ENCODE assay signal across 8 mouse cellular contexts in genomic region chr15:96684132-96684830, GRCm38 (mm10). TPM values are rescaled to one million over a fixed set of nuclear protein-coding genes. Genes with fewer than 3 reads are reported as not detected.
DNase-seq lines count a peak whose midpoint lies in the region; ATAC-seq and TF ChIP-seq lines count a peak whose summit lies in the region.

No protein-coding gene starts in this region.

- H3K4me2 ChIP-seq in myocyte (ENCODE audit: low read depth), result peak overlapping the region; percentile 76

- TF ChIP-seq POLR2A in myocyte (IDR thresholded peaks at IDR 0.05; ENCODE audit: insufficient read length, low read depth), result no peak

- peak; percentile 55 for DNase-seq in heart, adult 18-20 months
- DNase-seq in heart, postnatal 36 days, result no peak
- peak; percentile 49 for DNase-seq in embryo, embryonic 10.5 days (ENCODE audit: low spot score)
- peak; percentile 79 for DNase-seq in kidney, postnatal 10 days
- DNase-seq in ovary, adult 18-20 months (ENCODE audit: low spot score), result no peak
- no peak for DNase-seq in frontal cortex, postnatal 25 days (ENCODE audit: low spot score in 2 of 2)

- H3K27me3 ChIP-seq in myocyte (ENCODE audit: control insufficient read depth, insufficient read depth, insufficient read length), result no peaks in the 10 kb centered on the region

- peak; percentile 65 for ATAC-seq in CD4-positive, CD25-positive, alpha-beta regulatory T cell, adult 4 months

- no peak overlapping the region for H3K4me3 ChIP-seq in myocyte

- H3K36me3 ChIP-seq in myocyte (ENCODE audit: control insufficient read depth, insufficient read depth), result peaks cover 21% of the 10 kb centered on the region

- no peak overlapping the region for H3ac ChIP-seq in myocyte (ENCODE audit: control insufficient read depth, insufficient read length)

- intact Hi-C loops in heart, postnatal 36 days (cut with DNase I), result no loop called here

- no peaks in the 10 kb centered on the region for H3K79me2 ChIP-seq in myocyte (ENCODE audit: control insufficient read depth, insufficient read depth)

TF ChIP-seq in myocyte, 11 proteins besides CTCF, POLR2A, EP300 and RAD21:
- TF ChIP-seq MYOD1 (IDR thresholded peaks at IDR 0.05; ENCODE audit: control insufficient read depth in 1 of 3, insufficient read length in 2 of 3, low read depth in 2 of 3) (no peak), POLR2AphosphoS2 (IDR thresholded peaks at IDR 0.05; ENCODE audit: insufficient read length, low read depth) (no peak), REST (IDR thresholded peaks at IDR 0.05; ENCODE audit: insufficient read depth, insufficient read length) (no peak), SRF (IDR thresholded peaks at IDR 0.05; ENCODE audit: control insufficient read depth, insufficient read length, low read depth) (no peak), USF1 (IDR thresholded peaks at IDR 0.05; ENCODE audit: low read depth) (no peak), CEBPB (IDR thresholded peaks at IDR 0.05; ENCODE audit: insufficient read depth, poor library complexity, severe bottlenecking) (no peak), E2F4 (IDR thresholded peaks at IDR 0.05; ENCODE audit: insufficient read depth) (no peak), TCF12 (IDR thresholded peaks at IDR 0.05; ENCODE audit: insufficient read depth, poor library complexity, severe bottlenecking) (no peak), MAX (IDR thresholded peaks at IDR 0.05; ENCODE audit: low read depth) (no peak), TCF3 (IDR thresholded peaks at IDR 0.05; ENCODE audit: insufficient read length, low read depth) (no peak), MYOG (IDR thresholded peaks at IDR 0.05; ENCODE audit: control insufficient read depth in 1 of 3, insufficient read depth in 1 of 3, insufficient read length in 2 of 3, low read depth in 2 of 3) (no peak)

RNA-seq across cellular contexts. Expression of gene Slc38a2, which starts 15.2 kb away (rescaled TPM):
- total RNA-seq in heart, adult 18-20 months (2021), result 100 to 1,000 TPM; 194 to 206 TPM
- total RNA-seq in heart, postnatal 36 days (2021), result 100 to 1,000 TPM; 173 to 251 TPM
- 10 to 100 TPM; 34.6 to 44.7 TPM for polyA plus RNA-seq in CD4-positive, CD25-positive, alpha-beta regulatory T cell, adult 4 months (2017; shearing (Covaris generic))
- 95.0 TPM for polyA plus RNA-seq in myocyte (2012; fragmentation: generic; extraction: Trizol)

RNA-seq across cellular contexts. Expression of gene Slc38a1, which starts 41.6 kb away (rescaled TPM):
- 10 to 100 TPM in 1 of 2 experiments, 1 to 10 TPM in 1; 5.9 to 13.3 TPM for total RNA-seq in heart, adult 18-20 months (2021)
- 10 to 100 TPM; 11.2 to 20.3 TPM for total RNA-seq in heart, postnatal 36 days (2021)
- polyA plus RNA-seq in CD4-positive, CD25-positive, alpha-beta regulatory T cell, adult 4 months (2017; shearing (Covaris generic)), result 10 to 100 TPM; 65.0 to 80.7 TPM
- polyA plus RNA-seq in myocyte (2012; fragmentation: generic; extraction: Trizol), result 28.5 TPM

Comparison
In these comparisons a context has a peak if more than half of its experiments do, and no peak if none do; other contexts are left out.
1. DNase-seq: peak in heart, adult 18-20 months (2 of 2), embryo, embryonic 10.5 days (single experiment) and kidney, postnatal 10 days (single experiment); none in heart, postnatal 36 days (0 of 2), ovary, adult 18-20 months (single experiment) and frontal cortex, postnatal 25 days (0 of 2).